Mouse (Mus musculus) hindbrain, postnatal 0 days (tissue): ENCODE data around the gene Mmaa. TPM values are rescaled to one million over a fixed set of nuclear protein-coding genes. Genes with fewer than 3 reads are reported as not detected.

Experiments used
- ATAC-seq: fragments of 200-750 bp; cut with Nextera tagmentation; 2 replicates; pipeline ENCODE4 v1.8.0; 2017; ENCODE audit warnings: mild to moderate bottlenecking, moderate TSS enrichment, moderate library complexity
- DNase-seq: peaks from one replicate; pipeline ENCODE4 v3.0.0-alpha.2; 2015; ENCODE audit warnings: low spot score
- H3K27ac ChIP-seq: fragments of 300-500 bp; sonication (generic); 2 replicates; pipeline ENCODE4 v1.5.1; 2014; ENCODE audit warnings: mild to moderate bottlenecking
- H3K27me3 ChIP-seq: fragments of 300-500 bp; sonication (generic); 2 replicates; pipeline ENCODE4 v1.6.1; 2014; ENCODE audit warnings: low read length, mixed read lengths; ENCODE audit not compliant: insufficient read depth
- H3K36me3 ChIP-seq: fragments of 300-500 bp; sonication (generic); 2 replicates; pipeline ENCODE4 v1.6.1; 2014; ENCODE audit warnings: low read length, mixed read lengths; ENCODE audit not compliant: insufficient read depth
- H3K4me1 ChIP-seq: fragments of 300-500 bp; sonication (generic); 2 replicates; pipeline ENCODE4 v1.6.1; 2014; ENCODE audit warnings: antibody characterized with exemption, low read length, mixed read lengths; ENCODE audit not compliant: insufficient read depth
- H3K4me2 ChIP-seq: fragments of 300-500 bp; sonication (generic); 2 replicates; pipeline ENCODE4 v1.6.1; 2014; ENCODE audit warnings: low read depth, mild to moderate bottlenecking, low read length, moderate library complexity, mixed read lengths
- H3K4me3 ChIP-seq: fragments of 300-500 bp; sonication (generic); 2 replicates; pipeline ENCODE4 v1.5.1; 2014; ENCODE audit warnings: low read length
- H3K9ac ChIP-seq: fragments of 300-500 bp; sonication (generic); replicated peaks from 2 replicates; pipeline ENCODE4 v1.6.1; 2014; ENCODE audit warnings: mild to moderate bottlenecking, low read length, moderate library complexity, mixed read lengths
- H3K9me3 ChIP-seq: fragments of 300-500 bp; sonication (generic); 2 replicates; pipeline ENCODE4 v1.6.1; 2016; ENCODE audit warnings: low read length, mixed read lengths
- CTCF ChIP-seq: IDR thresholded peaks from 2 replicates; pipeline ENCODE4 v1.5.1; 2016; ENCODE audit warnings: antibody characterized with exemption, control low read depth, low read depth
- whole genome bisulfite sequencing: fragments of 180-500 bp; shearing (Covaris S2); extraction: QIAGEN DNeasy Blood & Tissue Kit; methylation state at CpG from one replicate; pipeline ENCODE4 v1.1.7; 2014; 5-methylcytosine and 5-hydroxymethylcytosine counted together
- polyA plus RNA-seq: library from polyadenylated mRNA; unstranded; fragments of >200 nt; fragmentation: Nextera tagmentation; extraction: Ambion mirVana; gene quantifications from 2 replicates; pipeline ENCODE4 v1.2.1, GENCODE M21; 2015
- total RNA-seq: library from RNA; depleted of rRNA; stranded (reverse); fragments of >200 nt; gene quantifications from 2 replicates; pipeline ENCODE4 v1.2.3, GENCODE M21; 2014; rRNA removed

Gene Mmaa
- total and polyA plus RNA-seq, 2 experiments from 2014 or later, result 7.9 to 11.5 TPM

- H3K4me1 ChIP-seq, result 0 out of 2 replicates have a peak, but pooled peaks cover 4% of the 10 kb centered on the region
- no peak overlapping the region for H3K4me2 ChIP-seq
- no peaks in the 10 kb centered on the region for H3K36me3 ChIP-seq
- H3K27me3 ChIP-seq, result no peaks in the 10 kb centered on the region
- no peaks in the 10 kb centered on the region for H3K9me3 ChIP-seq
- H3K9ac ChIP-seq, result no peak overlapping the region
- WGBS, result 63% methylated on average over 4 of the region's 4 CpGs
- no peak overlapping the region for H3K27ac ChIP-seq
- ATAC-seq (no peak), DNase-seq (no peak)
- H3K4me3 ChIP-seq, result no peak overlapping the region
- TF ChIP-seq CTCF, result no peak
Measured at GRCm38 (mm10) chr8:79227194-79227593, 67.5 kb downstream of the Mmaa start.

GRCm38 (mm10) chr8:79226046-79226445 lies 68.7 kb downstream of the Mmaa start:
- no peaks in the 10 kb centered on the region for H3K36me3 ChIP-seq
- ATAC-seq, result no peak
- H3K9me3 ChIP-seq, result no peaks in the 10 kb centered on the region
- H3K4me2 ChIP-seq, result no peak overlapping the region
- TF ChIP-seq CTCF, result no peak
- H3K27ac ChIP-seq, result no peak overlapping the region
- no peak overlapping the region for H3K9ac ChIP-seq
- H3K4me1 ChIP-seq, result 0 out of 2 replicates have a peak, but pooled peaks cover 6% of the 10 kb centered on the region
- no peaks in the 10 kb centered on the region for H3K27me3 ChIP-seq
- H3K4me3 ChIP-seq, result no peak overlapping the region
- 98% methylated on average over 3 of the region's 3 CpGs for WGBS
- DNase-seq, result no peak

- Histone ChIP-seq H3K4me3 (no peak overlapping the region), H3K9ac (no peak overlapping the region), H3K4me1 (0 out of 2 replicates have a peak, but pooled peaks cover 6% of the 10 kb centered on the region), H3K36me3 (no peaks in the 10 kb centered on the region), H3K4me2 (no peak overlapping the region), H3K27me3 (no peaks in the 10 kb centered on the region), H3K27ac (no peak overlapping the region), H3K9me3 (no peaks in the 10 kb centered on the region)
- no peak for DNase-seq
- 88% methylated on average over 7 of the region's 7 CpGs for WGBS
- ATAC-seq, result no peak
- no peak for TF ChIP-seq CTCF
Measured at GRCm38 (mm10) chr8:79225586-79225985, 69.2 kb downstream of the Mmaa start.

GRCm38 (mm10) chr8:79224363-79224762 lies 70.4 kb downstream of the Mmaa start:
- H3K27ac ChIP-seq, result no peak overlapping the region
- H3K4me3 ChIP-seq, result no peak overlapping the region
- 0 out of 2 replicates have a peak, but pooled peaks cover 6% of the 10 kb centered on the region for H3K4me1 ChIP-seq
- no peaks in the 10 kb centered on the region for H3K36me3 ChIP-seq
- no peak overlapping the region for H3K9ac ChIP-seq
- H3K9me3 ChIP-seq, result no peaks in the 10 kb centered on the region
- H3K27me3 ChIP-seq, result no peaks in the 10 kb centered on the region
- H3K4me2 ChIP-seq, result no peak overlapping the region
- TF ChIP-seq CTCF, result no peak
- 35% methylated on average over 9 of the region's 9 CpGs for WGBS
- no peak for ATAC-seq
- DNase-seq, result no peak

- DNase-seq, result no peak
- WGBS, result 41% methylated on average over 5 of the region's 5 CpGs
Measured at GRCm38 (mm10) chr8:79222752-79223141, 72.0 kb downstream of the Mmaa start.

GRCm38 (mm10) chr8:79222106-79222751 lies 72.5 kb downstream of the Mmaa start:
- peak; percentile 70; the same call in 1 of the 2 replicates for ATAC-seq
- Histone ChIP-seq H3K36me3 (no peaks in the 10 kb centered on the region), H3K27me3 (no peaks in the 10 kb centered on the region), H3K4me1 (0 out of 2 replicates have a peak, but pooled peaks cover 6% of the 10 kb centered on the region), H3K9ac (no peak overlapping the region), H3K9me3 (no peaks in the 10 kb centered on the region), H3K4me2 (no peak overlapping the region), H3K27ac (peak overlapping the region; percentile 46), H3K4me3 (no peak overlapping the region)
- 40% methylated on average over 5 of the region's 5 CpGs for WGBS
- peak; percentile 60 for DNase-seq
- no peak; the same call in 1 of the 2 replicates for TF ChIP-seq CTCF

More at GRCm38 (mm10) chr8:79222752-79223141, 72.0 kb downstream of the Mmaa start:
- Histone ChIP-seq H3K4me3 (no peak overlapping the region), H3K4me2 (no peak overlapping the region), H3K27me3 (no peaks in the 10 kb centered on the region), H3K36me3 (no peaks in the 10 kb centered on the region), H3K9ac (no peak overlapping the region), H3K9me3 (no peaks in the 10 kb centered on the region), H3K27ac (peak overlapping the region; percentile 46; the same call in 1 of the 2 replicates), H3K4me1 (0 out of 2 replicates have a peak, but pooled peaks cover 6% of the 10 kb centered on the region)
- no peak for TF ChIP-seq CTCF
- ATAC-seq, result peak; percentile 66; the same call in 1 of the 2 replicates

Other genes with a start within 250 kb of the Mmaa start
- not detected in 2 replicates for gene 1700011L22Rik, start 46.4 kb downstream of the Mmaa start, total RNA-seq
- 0.25 TPM in 1 of 2 replicates, not detected in the other for gene 1700011L22Rik, start 46.4 kb downstream of the Mmaa start, polyA plus RNA-seq
- gene Smad1, start 104.6 kb upstream of the Mmaa start, total RNA-seq, result 69.8 and 77.2 TPM in 2 replicates
- gene Smad1, start 104.6 kb upstream of the Mmaa start, polyA plus RNA-seq, result 49.1 and 50.1 TPM in 2 replicates